In genomic region chr8:70212112-70213055, GRCm38 (mm10) we compare ENCODE assay signal across 8 mouse cellular contexts. TPM values are rescaled to one million over a fixed set of nuclear protein-coding genes. Genes with fewer than 3 reads are reported as not detected.
A peak's percentile ranks its signal among the peaks of the same experiment; 100 is the strongest.
DNase-seq lines count a peak whose midpoint lies in the region; ATAC-seq lines count a peak whose summit lies in the region.

Gene Slc25a42 (minus strand): TSS chr8:70212305.

- no peaks in the 10 kb centered on the region for H3K9me3 ChIP-seq in heart, embryonic 13.5 days
- H3K9me3 ChIP-seq in liver, embryonic 12.5 days (replicated peaks): no peaks in the 10 kb centered on the region
- H3K9me3 ChIP-seq in stomach, embryonic 15.5 days: no peaks in the 10 kb centered on the region

- H3K36me3 ChIP-seq in heart, embryonic 13.5 days: no peaks in the 10 kb centered on the region
- no peaks in the 10 kb centered on the region for H3K36me3 ChIP-seq in liver, embryonic 12.5 days
- no peaks in the 10 kb centered on the region for H3K36me3 ChIP-seq in stomach, embryonic 15.5 days

- H3K27ac ChIP-seq in brown adipose tissue, adult 24 weeks (replicated peaks; ENCODE audit: low read depth, low read length): peak within 1 kb of the TSS; percentile 92
- peak within 1 kb of the TSS; percentile 70 for H3K27ac ChIP-seq in heart, embryonic 13.5 days (replicated peaks)
- H3K27ac ChIP-seq in liver, embryonic 12.5 days: peak within 1 kb of the TSS; percentile 90
- H3K27ac ChIP-seq in stomach, embryonic 15.5 days: peak within 1 kb of the TSS; percentile 60

- peak within 1 kb of the TSS; percentile 96 for H3K4me2 ChIP-seq in heart, embryonic 13.5 days
- H3K4me2 ChIP-seq in liver, embryonic 12.5 days: peak within 1 kb of the TSS; percentile 98
- peak within 1 kb of the TSS; percentile 99 for H3K4me2 ChIP-seq in stomach, embryonic 15.5 days

- H3K4me1 ChIP-seq in brown adipose tissue, adult 24 weeks (ENCODE audit: control insufficient read depth, insufficient read depth, insufficient read length, low read length): peaks cover 7% of the 10 kb centered on the region; the same call in 1 of the 2 replicates
- H3K4me1 ChIP-seq in heart, embryonic 13.5 days: peaks cover 32% of the 10 kb centered on the region
- H3K4me1 ChIP-seq in liver, embryonic 12.5 days: peaks cover 53% of the 10 kb centered on the region
- peaks cover 6% of the 10 kb centered on the region; the same call in 1 of the 2 replicates for H3K4me1 ChIP-seq in stomach, embryonic 15.5 days

- under 1% methylated on average over 66 of the region's 66 CpGs for WGBS in heart, embryonic 13.5 days
- WGBS in liver, embryonic 12.5 days (ENCODE audit: insufficient replicate concordance): under 1% methylated on average over 66 of the region's 66 CpGs
- WGBS in stomach, embryonic 15.5 days: under 1% methylated on average over 63 of the region's 66 CpGs

- H3K27me3 ChIP-seq in heart, embryonic 13.5 days (replicated peaks): no peaks in the 10 kb centered on the region
- no peaks in the 10 kb centered on the region for H3K27me3 ChIP-seq in liver, embryonic 12.5 days (replicated peaks)
- no peaks in the 10 kb centered on the region for H3K27me3 ChIP-seq in stomach, embryonic 15.5 days (replicated peaks)

- peak within 1 kb of the TSS; percentile 89 for H3K4me3 ChIP-seq in brown adipose tissue, adult 24 weeks (ENCODE audit: insufficient read depth, low read depth, low read length)
- peak within 1 kb of the TSS; percentile 76 for H3K4me3 ChIP-seq in heart, embryonic 13.5 days
- H3K4me3 ChIP-seq in liver, embryonic 12.5 days: peak within 1 kb of the TSS; percentile 72
- peak within 1 kb of the TSS; percentile 71 for H3K4me3 ChIP-seq in stomach, embryonic 15.5 days (replicated peaks)

- H3K9ac ChIP-seq in heart, embryonic 13.5 days: peak within 1 kb of the TSS; percentile 86
- H3K9ac ChIP-seq in liver, embryonic 12.5 days: peak within 1 kb of the TSS; percentile 86
- H3K9ac ChIP-seq in stomach, embryonic 15.5 days: peak within 1 kb of the TSS; percentile 47; the same call in 1 of the 2 replicates

- peak; percentile 93 for ATAC-seq in heart, embryonic 13.5 days (ENCODE audit: extremely low read depth, insufficient number of reproducible peaks, low FRiP score, low TSS enrichment)
- peak; percentile 94 for ATAC-seq in liver, embryonic 12.5 days
- ATAC-seq in stomach, embryonic 15.5 days (ENCODE audit: insufficient read depth, low FRiP score, low read depth): peak; percentile 97

- peak; percentile 98 for DNase-seq in CD4-positive, CD25-positive, alpha-beta regulatory T cell, adult 2 months (ENCODE audit: low read depth, low spot score)
- DNase-seq in fat pad, adult 2 months (ENCODE audit: extremely low read depth, low read depth, low spot score): peak; percentile 93
- DNase-seq in kidney, postnatal 10 days: peak; percentile 98
- peak; percentile 97 to 98 for DNase-seq in natural killer cell, adult 2 months (ENCODE audit: low spot score in 2 of 2)

RNA-seq across cellular contexts. Expression of gene Slc25a42, which starts in this region (rescaled TPM):
- 75.9 and 89.9 TPM in 2 replicates for polyA plus RNA-seq in brown adipose tissue, adult 24 weeks (2012; ENCODE audit: insufficient read depth, insufficient read length, missing spikeins)
- polyA plus RNA-seq in heart, embryonic 13.5 days (2015; fragmentation: Nextera tagmentation; extraction: Ambion mirVana): 8.0 and 8.3 TPM in 2 replicates
- polyA plus RNA-seq in liver, embryonic 12.5 days (2016; fragmentation: Nextera tagmentation; extraction: Ambion mirVana): 6.6 and 8.5 TPM in 2 replicates
- polyA plus RNA-seq in stomach, embryonic 15.5 days (2015; fragmentation: Nextera tagmentation; extraction: Ambion mirVana): 4.7 and 6.4 TPM in 2 replicates

Comparison
In these comparisons a context has a peak if more than half of its experiments do, and no peak if none do; other contexts are left out.
1. Peak in every context shown above with its lines: DNase-seq, ATAC-seq, H3K4me3 ChIP-seq and H3K27ac ChIP-seq.